Mouse (Mus musculus) small intestine, adult 2 months (tissue): ENCODE results near the gene Zbtb7b.

Experiments
- CTCF ChIP-seq: fragments of 200-500 bp; IDR thresholded peaks from 2 replicates; pipeline ENCODE4 v1.5.1; 2012; ENCODE audit warnings: low read depth, mild to moderate bottlenecking, control low read depth, inconsistent platforms, low read length, moderate library complexity, mixed read lengths; ENCODE audit not compliant: insufficient replicate concordance, insufficient read length; ENCODE audit errors: extremely low read depth
- POLR2A ChIP-seq: fragments of 200-500 bp; IDR thresholded peaks from 2 replicates; pipeline ENCODE4 v1.6.1; 2012; ENCODE audit warnings: low read depth, mild to moderate bottlenecking, control low read depth, inconsistent platforms, low read length, moderate library complexity

GRCm38 (mm10) chr3:89409701-89410100, 15.1 kb upstream of the Zbtb7b start:
- TF ChIP-seq POLR2A, result no peak
- TF ChIP-seq CTCF, result no peak
